Mouse (Mus musculus) bone marrow macrophage, adult 2 months (primary cell): ENCODE results near the gene Rnf115. TPM values are rescaled to one million over a fixed set of nuclear protein-coding genes. Genes with fewer than 3 reads are reported as not detected.

ENCODE experiments used
- H3K27ac ChIP-seq: 2 replicates; pipeline ENCODE4 v1.5.1; 2012; ENCODE audit warnings: low read depth, low read length; ENCODE audit not compliant: insufficient read depth
- H3K4me1 ChIP-seq: 2 replicates; pipeline ENCODE4 v1.6.1; 2012; ENCODE audit warnings: low read length; ENCODE audit not compliant: control insufficient read depth, insufficient read depth
- H3K4me3 ChIP-seq: 2 replicates; pipeline ENCODE4 v1.5.1; 2012; ENCODE audit warnings: mild to moderate bottlenecking, low read length, moderate library complexity; ENCODE audit not compliant: insufficient read depth
- CTCF ChIP-seq: IDR thresholded peaks from 2 replicates; pipeline ENCODE4 v1.5.1; 2012; ENCODE audit warnings: low read depth, mild to moderate bottlenecking, low read length, moderate library complexity
- POLR2A ChIP-seq: IDR thresholded peaks from 2 replicates; pipeline ENCODE4 v1.6.1; 2012; ENCODE audit warnings: mild to moderate bottlenecking, low read depth, low read length, borderline replicate concordance
- polyA plus RNA-seq: library from polyadenylated mRNA; stranded (reverse); fragments of >200 nt; gene quantifications from 2 replicates; pipeline ENCODE4 v1.2.4, GENCODE M21; 2012; ENCODE audit not compliant: missing spikeins, insufficient read depth, insufficient read length

The Rnf115 gene
- polyA plus RNA-seq, 1 experiment: 69.5 TPM

GRCm38 (mm10) chr3:96707903-96708683 is 19.4 kb upstream of the Rnf115 start, which contains the start of gene Nudt17:
Nudt17 (minus strand) TSS chr3:96708562.
- TF ChIP-seq CTCF (peak; percentile 87), POLR2A (no peak)
- Histone ChIP-seq H3K27ac (no peak within 1 kb of the TSS), H3K4me3 (peak within 1 kb of the TSS; percentile 67)

DNA sequence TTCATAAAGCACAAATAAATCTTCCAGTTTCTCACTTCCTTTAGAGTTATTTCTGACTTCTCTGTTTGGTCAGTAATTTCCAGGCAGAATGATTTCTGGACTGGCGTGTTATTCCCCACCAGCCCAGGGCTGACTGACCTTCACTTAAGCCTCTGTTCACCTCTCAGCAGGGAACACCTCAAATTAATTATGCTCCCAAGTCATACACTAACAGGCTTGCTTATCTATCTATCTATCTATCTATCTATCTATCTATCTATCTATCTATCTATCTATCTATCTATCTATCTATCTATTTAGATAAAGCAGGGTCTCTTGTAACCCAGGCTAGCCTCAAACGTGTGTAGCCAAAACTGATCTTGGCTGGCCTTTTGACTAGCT is 18.8 kb upstream of the Rnf115 start:
- H3K4me1 ChIP-seq: peaks cover 2% of the 10 kb centered on the region; the same call in 1 of the 2 replicates
- TF ChIP-seq POLR2A (no peak), CTCF (no peak)
- no peak overlapping the region for H3K4me3 ChIP-seq
- H3K27ac ChIP-seq: no peak overlapping the region

More at GRCm38 (mm10) chr3:96707903-96708683, 19.4 kb upstream of the Rnf115 start, which contains the start of gene Nudt17:
- peaks cover 2% of the 10 kb centered on the region; the same call in 1 of the 2 replicates for H3K4me1 ChIP-seq

GRCm38 (mm10) chr3:96714286-96714685 is 13.2 kb upstream of the Rnf115 start:
- Histone ChIP-seq H3K4me1 (peaks cover 11% of the 10 kb centered on the region), H3K4me3 (no peak overlapping the region), H3K27ac (no peak overlapping the region)
- TF ChIP-seq CTCF: no peak
- TF ChIP-seq POLR2A: no peak

- H3K4me3 ChIP-seq: no peak overlapping the region
- no peak for TF ChIP-seq POLR2A
- no peak for TF ChIP-seq CTCF
- peak overlapping the region; percentile 45; the same call in 1 of the 2 replicates for H3K27ac ChIP-seq
- peaks cover 11% of the 10 kb centered on the region for H3K4me1 ChIP-seq
These were observed 11.6 kb upstream of the Rnf115 start for GRCm38 (mm10) chr3:96715854-96716253.

- H3K4me1 ChIP-seq: peaks cover 15% of the 10 kb centered on the region
- TF ChIP-seq CTCF (peak; percentile 43), POLR2A (no peak)
- no peak overlapping the region for H3K4me3 ChIP-seq
- no peak overlapping the region for H3K27ac ChIP-seq
These were observed 8.3 kb upstream of the Rnf115 start for GRCm38 (mm10) chr3:96719173-96719572.

GRCm38 (mm10) chr3:96727828-96728633 is 567 bp downstream of the Rnf115 start:
- peaks cover 41% of the 10 kb centered on the region for H3K4me1 ChIP-seq

DNA sequence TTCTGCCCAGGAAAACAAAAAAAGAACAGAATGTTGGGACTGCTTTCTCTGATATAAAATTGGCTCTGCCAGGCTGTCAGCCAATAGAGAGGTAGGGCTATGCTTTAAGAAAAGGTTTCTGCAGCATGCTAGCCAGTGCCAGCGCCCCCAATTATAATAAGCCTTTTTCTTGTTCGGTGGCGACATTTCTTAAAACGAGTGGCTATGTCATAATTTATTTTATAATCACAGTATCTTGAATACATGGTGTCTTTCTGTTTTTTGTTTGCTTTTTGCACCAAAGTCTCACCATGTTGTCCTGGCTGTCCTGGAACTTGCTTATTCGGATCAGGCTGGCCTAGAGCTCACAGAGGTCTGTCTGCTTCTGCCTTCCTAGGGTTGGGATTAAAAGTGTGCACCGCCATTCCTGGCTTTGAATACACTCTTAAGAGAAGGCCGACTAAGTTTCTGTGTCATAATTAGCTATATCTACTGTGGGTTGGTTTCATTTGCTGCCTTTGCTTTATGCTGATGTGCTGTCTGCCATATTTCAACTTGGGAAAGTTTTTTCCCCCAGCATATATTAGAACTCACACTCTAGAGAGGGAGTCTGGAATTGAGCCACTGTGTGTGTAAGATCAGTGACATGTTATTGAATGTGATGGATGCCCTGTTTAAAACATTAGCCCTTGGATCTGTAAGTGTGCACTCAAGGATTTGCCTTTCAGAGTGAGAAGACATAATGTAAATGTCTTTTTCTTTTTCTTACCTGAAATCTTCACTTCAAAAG is 1.4 kb downstream of the Rnf115 start:
- Histone ChIP-seq H3K4me3 (peak overlapping the region; percentile 92), H3K4me1 (peaks cover 41% of the 10 kb centered on the region), H3K27ac (peak overlapping the region; percentile 85)
- TF ChIP-seq POLR2A: no peak

More at GRCm38 (mm10) chr3:96727828-96728633, 567 bp downstream of the Rnf115 start:
- TF ChIP-seq POLR2A (no peak), CTCF (no peak)
- H3K27ac ChIP-seq: peak overlapping the region; percentile 85
- peak overlapping the region; percentile 92 for H3K4me3 ChIP-seq

DNA sequence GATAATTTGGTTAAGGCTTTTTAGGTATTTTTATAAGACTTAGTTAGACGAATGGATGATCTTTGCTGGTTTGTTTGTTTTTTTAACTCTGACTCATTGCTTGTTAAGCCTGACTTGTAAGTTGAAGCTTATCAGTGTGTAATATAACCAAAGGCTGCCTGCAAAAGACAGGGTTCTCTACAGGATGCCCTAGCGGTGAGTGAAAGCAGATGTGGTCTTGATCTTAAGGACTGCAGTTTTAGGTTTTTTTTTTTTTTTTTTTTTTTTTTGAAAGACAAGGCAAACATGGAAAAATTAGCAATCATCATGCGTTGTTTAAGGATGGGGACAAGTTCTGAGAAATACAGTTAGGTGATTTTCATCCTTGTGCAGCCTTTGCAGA is 1.9 kb downstream of the Rnf115 start:
- peaks cover 42% of the 10 kb centered on the region for H3K4me1 ChIP-seq
- H3K4me3 ChIP-seq: no peak overlapping the region
- no peak overlapping the region for H3K27ac ChIP-seq
- no peak for TF ChIP-seq CTCF
- TF ChIP-seq POLR2A: no peak

DNA sequence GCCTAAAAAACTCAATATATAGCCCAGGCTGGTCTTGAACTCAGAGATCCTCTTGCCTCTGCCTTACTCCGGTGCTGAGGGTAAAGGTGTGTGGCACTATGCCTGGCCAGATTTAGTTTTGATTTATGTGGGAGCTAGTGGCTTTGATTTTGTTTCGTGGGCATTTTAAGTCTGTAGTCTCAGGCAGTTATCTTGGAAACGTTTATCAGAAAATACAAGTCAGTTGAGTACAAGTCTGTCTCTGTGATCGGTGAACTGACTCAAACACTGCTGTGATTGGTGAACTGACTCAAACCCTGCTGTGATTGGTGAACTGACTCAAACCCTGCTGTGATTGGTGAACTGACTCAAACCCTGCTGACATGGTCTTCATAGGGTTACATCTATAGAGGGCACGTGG is 3.3 kb downstream of the Rnf115 start:
- Histone ChIP-seq H3K27ac (no peak overlapping the region), H3K4me3 (no peak overlapping the region), H3K4me1 (peaks cover 35% of the 10 kb centered on the region)
- no peak for TF ChIP-seq POLR2A
